ENCODE assay signal across 8 mouse cellular contexts in the genomic region with DNA sequence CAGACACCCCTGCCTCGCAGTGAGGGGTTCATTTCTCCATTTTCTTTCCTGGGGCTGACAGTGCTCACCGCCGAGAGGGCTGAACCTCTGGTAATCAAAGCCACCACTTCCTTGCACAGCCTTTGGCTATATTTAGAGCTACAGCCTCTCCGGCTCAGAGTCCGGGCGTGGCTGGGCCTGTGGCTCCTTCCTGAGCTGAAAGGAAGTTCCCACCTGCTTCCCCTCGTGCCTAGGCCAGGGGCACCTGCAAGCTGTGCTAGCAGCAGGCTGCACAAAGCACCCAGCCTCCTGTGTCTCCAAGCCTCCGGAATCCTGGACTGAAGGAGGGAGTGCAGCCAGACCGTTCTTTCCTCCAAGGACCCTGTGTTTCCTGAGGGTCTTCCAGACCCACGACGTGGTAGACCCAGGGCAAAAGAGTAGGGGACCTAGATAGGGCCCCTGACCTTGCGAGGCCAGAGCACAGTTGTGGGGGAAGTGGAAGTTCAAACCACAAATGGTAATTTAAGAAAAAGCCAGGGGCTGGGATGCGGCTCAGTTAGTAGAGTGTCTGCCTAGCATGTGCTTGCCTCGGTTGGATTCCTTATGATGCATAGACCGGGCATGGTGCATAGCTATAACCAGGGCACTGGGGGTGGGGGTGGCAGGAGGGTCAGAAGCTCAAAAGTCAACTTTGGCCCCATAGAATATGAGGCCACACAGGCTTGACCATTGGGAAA. TPM values are rescaled to one million over a fixed set of nuclear protein-coding genes. Genes with fewer than 3 reads are reported as not detected.
DNase-seq lines count a peak whose midpoint lies in the region; ATAC-seq and TF ChIP-seq lines count a peak whose summit lies in the region.

No protein-coding gene starts in this region.

- no peak for TF ChIP-seq CTCF in lung, adult 2 months (IDR thresholded peaks at IDR 0.05; ENCODE audit: insufficient read depth, low read length)
- 0 out of 2 replicates have a peak, but pooled peaks have one; percentile 41 for TF ChIP-seq CTCF in thymus, adult 2 months (IDR thresholded peaks at IDR 0.05; ENCODE audit: borderline replicate concordance, control insufficient read depth, extremely low read depth, insufficient read depth, low read length, poor library complexity)
- no peak for TF ChIP-seq CTCF in forebrain, postnatal 0 days (IDR thresholded peaks at IDR 0.05; ENCODE audit: low read depth)

- H3K4me2 ChIP-seq in kidney, embryonic 15.5 days: no peak overlapping the region
- no peak overlapping the region for H3K4me2 ChIP-seq in forebrain, postnatal 0 days (ENCODE audit: low read depth)
- H3K4me2 ChIP-seq in hindbrain, embryonic 13.5 days: no peak overlapping the region

- H3K9ac ChIP-seq in kidney, embryonic 15.5 days: no peak overlapping the region
- H3K9ac ChIP-seq in forebrain, postnatal 0 days: no peak overlapping the region
- no peak overlapping the region for H3K9ac ChIP-seq in hindbrain, embryonic 13.5 days

- no peak overlapping the region for H3K4me3 ChIP-seq in kidney, embryonic 15.5 days (replicated peaks)
- no peak overlapping the region for H3K4me3 ChIP-seq in lung, adult 2 months (replicated peaks; ENCODE audit: extremely low read depth, low read depth, low read length)
- peak overlapping the region; percentile 34 for H3K4me3 ChIP-seq in thymus, adult 2 months (ENCODE audit: control insufficient read depth, insufficient read depth, low read length)
- H3K4me3 ChIP-seq in forebrain, postnatal 0 days (ENCODE audit: low read depth, low read length): no peak overlapping the region
- H3K4me3 ChIP-seq in hindbrain, embryonic 13.5 days: no peak overlapping the region

- DNase-seq in kidney, adult 9 months: no peak
- DNase-seq in heart, adult 9 months (ENCODE audit: low spot score in 2 of 2): peak; percentile 34 to 50
- no peak for DNase-seq in lung, adult 2 months
- DNase-seq in thymus, adult 2 months: peak; percentile 85
- no peak for DNase-seq in testis, postnatal 10 days (ENCODE audit: low spot score)
- no peak for DNase-seq in forebrain, postnatal 0 days

- peak; percentile 21; the same call in 1 of the 2 replicates for TF ChIP-seq POLR2A in lung, adult 2 months (IDR thresholded peaks at IDR 0.05; ENCODE audit: borderline replicate concordance, extremely low read depth, low read depth, low read length)
- TF ChIP-seq POLR2A in thymus, adult 2 months (IDR thresholded peaks at IDR 0.05; ENCODE audit: control insufficient read depth, extremely low read depth, insufficient read depth, low read length, poor library complexity): 0 out of 2 replicates have a peak, but pooled peaks have one; percentile 58

- H3K27ac ChIP-seq in kidney, embryonic 15.5 days: peak overlapping the region; percentile 58; the same call in 1 of the 2 replicates
- H3K27ac ChIP-seq in thymus, adult 2 months (ENCODE audit: control insufficient read depth, insufficient read depth, low read length): peak overlapping the region; percentile 93
- no peak overlapping the region for H3K27ac ChIP-seq in forebrain, postnatal 0 days (ENCODE audit: low read depth, low read length)
- no peak overlapping the region for H3K27ac ChIP-seq in hindbrain, embryonic 13.5 days

- H3K4me1 ChIP-seq in kidney, embryonic 15.5 days: peaks cover 64% of the 10 kb centered on the region
- peaks cover 6% of the 10 kb centered on the region; the same call in 1 of the 2 replicates for H3K4me1 ChIP-seq in lung, adult 2 months (ENCODE audit: control insufficient read depth, insufficient read depth, low read length)
- peaks cover 66% of the 10 kb centered on the region for H3K4me1 ChIP-seq in thymus, adult 2 months (replicated peaks; ENCODE audit: control insufficient read depth, insufficient read depth, low read length)
- no peaks in the 10 kb centered on the region for H3K4me1 ChIP-seq in forebrain, postnatal 0 days (ENCODE audit: insufficient read depth)
- H3K4me1 ChIP-seq in hindbrain, embryonic 13.5 days (replicated peaks): peaks cover 14% of the 10 kb centered on the region

- 64% methylated on average over 15 of the region's 15 CpGs for WGBS in kidney, embryonic 15.5 days
- 49% methylated on average over 15 of the region's 15 CpGs for WGBS in lung, adult 2 months
- WGBS in thymus, adult 2 months: 3% methylated on average over 15 of the region's 15 CpGs
- 73% methylated on average over 15 of the region's 15 CpGs for WGBS in forebrain, postnatal 0 days
- 78% methylated on average over 15 of the region's 15 CpGs for WGBS in hindbrain, embryonic 13.5 days

- no peaks in the 10 kb centered on the region for H3K27me3 ChIP-seq in kidney, embryonic 15.5 days
- H3K27me3 ChIP-seq in thymus, adult 2 months (ENCODE audit: control insufficient read depth, insufficient read depth, low read length): no peaks in the 10 kb centered on the region
- no peaks in the 10 kb centered on the region for H3K27me3 ChIP-seq in forebrain, postnatal 0 days (ENCODE audit: insufficient read depth, low read length)
- no peaks in the 10 kb centered on the region for H3K27me3 ChIP-seq in hindbrain, embryonic 13.5 days

- no peaks in the 10 kb centered on the region for H3K36me3 ChIP-seq in kidney, embryonic 15.5 days
- H3K36me3 ChIP-seq in thymus, adult 2 months (ENCODE audit: control insufficient read depth, insufficient read depth, low read length): no peaks in the 10 kb centered on the region
- no peaks in the 10 kb centered on the region for H3K36me3 ChIP-seq in forebrain, postnatal 0 days (ENCODE audit: insufficient read depth)
- H3K36me3 ChIP-seq in hindbrain, embryonic 13.5 days: no peaks in the 10 kb centered on the region

- H3K9me3 ChIP-seq in kidney, embryonic 15.5 days (replicated peaks): no peaks in the 10 kb centered on the region
- H3K9me3 ChIP-seq in forebrain, postnatal 0 days (ENCODE audit: low read length): no peaks in the 10 kb centered on the region
- no peaks in the 10 kb centered on the region for H3K9me3 ChIP-seq in hindbrain, embryonic 13.5 days

- no peak for ATAC-seq in kidney, embryonic 15.5 days (replicated peaks; ENCODE audit: low FRiP score)
- no peak for ATAC-seq in forebrain, postnatal 0 days
- ATAC-seq in hindbrain, embryonic 13.5 days (ENCODE audit: low FRiP score): no peak

RNA-seq across cellular contexts. Expression of a gene that starts 26.4 kb away (rescaled TPM):
- polyA plus RNA-seq in kidney, embryonic 15.5 days (2015; fragmentation: Nextera tagmentation; extraction: Ambion mirVana): 32.1 and 37.3 TPM in 2 replicates
- 89.5 and 92.5 TPM in 2 replicates for polyA plus RNA-seq in lung, adult 2 months (2012; rRNA removed)
- 1,267 and 1,290 TPM in 2 replicates for polyA plus RNA-seq in thymus, adult 2 months (2012; rRNA removed)
- total RNA-seq in forebrain, postnatal 0 days (2014; rRNA removed): 5.9 and 6.6 TPM in 2 replicates
- 11.0 and 14.5 TPM in 2 replicates for polyA plus RNA-seq in forebrain, postnatal 0 days (2015; fragmentation: Nextera tagmentation; extraction: Ambion mirVana)
- polyA plus RNA-seq in hindbrain, embryonic 13.5 days (2015; fragmentation: Nextera tagmentation; extraction: Ambion mirVana): 20.6 and 22.1 TPM in 2 replicates

RNA-seq across cellular contexts. Expression of a gene that starts 46.8 kb away (rescaled TPM):
- polyA plus RNA-seq in kidney, embryonic 15.5 days (2015; fragmentation: Nextera tagmentation; extraction: Ambion mirVana): 138 and 145 TPM in 2 replicates
- polyA plus RNA-seq in lung, adult 2 months (2012; rRNA removed): 40.2 and 46.8 TPM in 2 replicates
- 111 and 122 TPM in 2 replicates for polyA plus RNA-seq in thymus, adult 2 months (2012; rRNA removed)
- 103 and 108 TPM in 2 replicates for total RNA-seq in forebrain, postnatal 0 days (2014; rRNA removed)
- polyA plus RNA-seq in forebrain, postnatal 0 days (2015; fragmentation: Nextera tagmentation; extraction: Ambion mirVana): 150 and 161 TPM in 2 replicates
- 118 and 120 TPM in 2 replicates for polyA plus RNA-seq in hindbrain, embryonic 13.5 days (2015; fragmentation: Nextera tagmentation; extraction: Ambion mirVana)

Comparison
In these comparisons a context has a peak if more than half of its experiments do, and no peak if none do; other contexts are left out.
1. H3K27ac ChIP-seq: peak in kidney, embryonic 15.5 days (single experiment) and thymus, adult 2 months (single experiment); none in forebrain, postnatal 0 days (single experiment) and hindbrain, embryonic 13.5 days (single experiment).
2. DNase-seq: peak in heart, adult 9 months (2 of 2) and thymus, adult 2 months (single experiment); none in kidney, adult 9 months (single experiment), lung, adult 2 months (single experiment), testis, postnatal 10 days (single experiment) and forebrain, postnatal 0 days (single experiment).
3. RNA of a gene that starts 26.4 kb away (polyA plus RNA-seq): 1,267 to 1,290 TPM in thymus, adult 2 months; 89.5 to 92.5 TPM in lung, adult 2 months, 32.1 to 37.3 TPM in kidney, embryonic 15.5 days, 20.6 to 22.1 TPM in hindbrain, embryonic 13.5 days and 11.0 to 14.5 TPM in forebrain, postnatal 0 days; every median in the first group is over 10 times any median in the second.